22 mouse cellular contexts compared by ENCODE assay signal in the genomic region with DNA sequence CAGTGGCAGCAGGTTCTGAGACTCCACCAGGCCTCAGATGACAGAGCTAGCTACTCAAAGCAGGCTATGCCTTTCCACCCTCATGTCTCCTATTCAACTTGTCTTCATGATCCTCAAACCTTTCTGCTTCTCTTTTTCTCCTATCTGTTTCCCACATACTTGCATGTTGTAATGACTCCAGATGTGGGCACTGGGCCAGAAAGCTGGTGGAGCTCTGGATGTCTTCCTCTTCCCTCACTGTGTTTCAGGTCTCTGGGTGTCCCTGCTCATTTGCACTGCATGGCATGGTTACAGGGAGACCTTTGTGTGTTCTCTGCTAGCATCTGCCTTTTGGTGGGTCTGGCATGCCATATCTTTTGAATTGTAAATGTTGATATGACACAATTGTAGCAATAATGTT.
A peak's percentile ranks its signal among the peaks of the same experiment; 100 is the strongest.
DNase-seq lines count a peak whose midpoint lies in the region; ATAC-seq and TF ChIP-seq lines count a peak whose summit lies in the region.
"Had no signal": no experiment of that assay in that cellular context is flagged by ENCODE, and none has a peak within 500 bp of the region (broad histone marks: within the 10 kb centered on the region; RNA-seq: fewer than 3 reads in every experiment).

No protein-coding gene starts in this region.

- H3K27ac ChIP-seq in forebrain, embryonic 14.5 days (ENCODE audit: low read depth, low read length), result no peak overlapping the region
- no peak overlapping the region for H3K27ac ChIP-seq in forebrain, postnatal 0 days (ENCODE audit: low read depth, low read length)
- no peak overlapping the region for H3K27ac ChIP-seq in lung, embryonic 14.5 days (ENCODE audit: low read depth)
- H3K27ac ChIP-seq: embryonic facial prominence, embryonic 13.5 days; forebrain, embryonic 13.5 days; heart, embryonic 15.5 days; hindbrain, embryonic 15.5 days; left cerebral cortex, adult 2 months; limb, embryonic 10.5 days; liver, embryonic 15.5 days; neural tube, embryonic 15.5 days; stomach, postnatal 0 days had no signal

- TF ChIP-seq CTCF in forebrain, postnatal 0 days (IDR thresholded peaks at IDR 0.05; ENCODE audit: low read depth), result no peak
- no peak for TF ChIP-seq CTCF in lung, embryonic 14.5 days (IDR thresholded peaks at IDR 0.05; ENCODE audit: low read depth)

- DNase-seq in forebrain, embryonic 14.5 days (ENCODE audit: low spot score), result peak; percentile 6
- DNase-seq in forebrain, postnatal 0 days, result no peak
- peak; percentile 18 for DNase-seq in lung, embryonic 14.5 days
- no peak for DNase-seq in lung, postnatal 4 days
- peak; percentile 44 for DNase-seq in testis, postnatal 10 days (ENCODE audit: low spot score)
- DNase-seq in testis, postnatal 14 days (ENCODE audit: low spot score), result no peak
- DNase-seq in natural killer cell, adult 2 months (ENCODE audit: low spot score in 2 of 2), result no peak
- DNase-seq: adrenal gland, postnatal 25 days; gastrocnemius, postnatal 36 days; kidney, adult 2 months; kidney, postnatal 10 days; liver had no signal

- ATAC-seq in forebrain, embryonic 14.5 days, result no peak
- no peak for ATAC-seq in forebrain, postnatal 0 days
- no peak for ATAC-seq in lung, embryonic 14.5 days (ENCODE audit: insufficient read depth)
- ATAC-seq: forebrain, embryonic 13.5 days had no signal

- no peaks in the 10 kb centered on the region for H3K9me3 ChIP-seq in forebrain, embryonic 14.5 days (replicated peaks; ENCODE audit: control insufficient read depth, low read length)
- H3K9me3 ChIP-seq in forebrain, postnatal 0 days (ENCODE audit: low read length), result no peaks in the 10 kb centered on the region
- H3K9me3 ChIP-seq in lung, embryonic 14.5 days (ENCODE audit: low read depth, low read length), result no peaks in the 10 kb centered on the region
- H3K9me3 ChIP-seq: embryonic facial prominence, embryonic 13.5 days; forebrain, embryonic 13.5 days; heart, embryonic 15.5 days; hindbrain, embryonic 15.5 days; limb, embryonic 10.5 days; liver, embryonic 15.5 days; neural tube, embryonic 15.5 days had no signal

- H3K27me3 ChIP-seq in forebrain, embryonic 14.5 days (replicated peaks; ENCODE audit: control insufficient read depth, insufficient read depth, low read length), result no peaks in the 10 kb centered on the region
- H3K27me3 ChIP-seq in forebrain, postnatal 0 days (ENCODE audit: insufficient read depth, low read length), result no peaks in the 10 kb centered on the region
- no peaks in the 10 kb centered on the region for H3K27me3 ChIP-seq in lung, embryonic 14.5 days (ENCODE audit: insufficient read depth, low read length)
- H3K27me3 ChIP-seq: embryonic facial prominence, embryonic 13.5 days; forebrain, embryonic 13.5 days; heart, embryonic 15.5 days; hindbrain, embryonic 15.5 days; liver, embryonic 15.5 days; neural tube, embryonic 15.5 days had no signal

- H3K4me2 ChIP-seq in forebrain, embryonic 14.5 days (ENCODE audit: low read length), result no peak overlapping the region
- no peak overlapping the region for H3K4me2 ChIP-seq in forebrain, postnatal 0 days (ENCODE audit: low read depth)
- H3K4me2 ChIP-seq in lung, embryonic 14.5 days, result no peak overlapping the region
- H3K4me2 ChIP-seq: embryonic facial prominence, embryonic 13.5 days; forebrain, embryonic 13.5 days; heart, embryonic 15.5 days; hindbrain, embryonic 15.5 days; liver, embryonic 15.5 days; midbrain, embryonic 11.5 days; neural tube, embryonic 15.5 days had no signal

- H3K9ac ChIP-seq in forebrain, embryonic 14.5 days (ENCODE audit: low read length), result no peak overlapping the region
- H3K9ac ChIP-seq in forebrain, postnatal 0 days, result no peak overlapping the region
- H3K9ac ChIP-seq in lung, embryonic 14.5 days, result no peak overlapping the region
- H3K9ac ChIP-seq: embryonic facial prominence, embryonic 13.5 days; forebrain, embryonic 13.5 days; heart, embryonic 15.5 days; hindbrain, embryonic 15.5 days; liver, embryonic 15.5 days; neural tube, embryonic 15.5 days had no signal

- no peaks in the 10 kb centered on the region for H3K4me1 ChIP-seq in forebrain, embryonic 14.5 days (ENCODE audit: control insufficient read depth, insufficient read depth, low read length)
- H3K4me1 ChIP-seq in forebrain, postnatal 0 days (ENCODE audit: insufficient read depth), result no peaks in the 10 kb centered on the region
- H3K4me1 ChIP-seq in lung, embryonic 14.5 days (ENCODE audit: insufficient read depth), result no peaks in the 10 kb centered on the region
- H3K4me1 ChIP-seq: embryonic facial prominence, embryonic 13.5 days; forebrain, embryonic 13.5 days; heart, embryonic 15.5 days; hindbrain, embryonic 15.5 days; limb, embryonic 10.5 days; liver, embryonic 15.5 days; neural tube, embryonic 15.5 days had no signal

- H3K4me3 ChIP-seq in forebrain, embryonic 14.5 days (ENCODE audit: low read depth, low read length), result no peak overlapping the region
- H3K4me3 ChIP-seq in forebrain, postnatal 0 days (ENCODE audit: low read depth, low read length), result no peak overlapping the region
- no peak overlapping the region for H3K4me3 ChIP-seq in lung, embryonic 14.5 days (ENCODE audit: low read depth, low read length)
- H3K4me3 ChIP-seq: embryonic facial prominence, embryonic 13.5 days; forebrain, embryonic 13.5 days; heart, embryonic 15.5 days; hindbrain, embryonic 15.5 days; left cerebral cortex, adult 2 months; limb, embryonic 10.5 days; liver, embryonic 15.5 days; neural tube, embryonic 15.5 days had no signal

- H3K36me3 ChIP-seq in forebrain, embryonic 14.5 days (ENCODE audit: control insufficient read depth, insufficient read depth, low read length), result no peaks in the 10 kb centered on the region
- H3K36me3 ChIP-seq in forebrain, postnatal 0 days (ENCODE audit: insufficient read depth), result no peaks in the 10 kb centered on the region
- no peaks in the 10 kb centered on the region for H3K36me3 ChIP-seq in lung, embryonic 14.5 days (ENCODE audit: insufficient read depth)
- H3K36me3 ChIP-seq: embryonic facial prominence, embryonic 13.5 days; heart, embryonic 15.5 days; hindbrain, embryonic 15.5 days; limb, embryonic 10.5 days; liver, embryonic 15.5 days; neural tube, embryonic 15.5 days had no signal

Comparison
In these comparisons a context has a peak if more than half of its experiments do, and no peak if none do; other contexts are left out.
1. DNase-seq: peak in forebrain, embryonic 14.5 days (single experiment), lung, embryonic 14.5 days (single experiment) and testis, postnatal 10 days (single experiment); none in forebrain, postnatal 0 days (single experiment), lung, postnatal 4 days (0 of 2), testis, postnatal 14 days (single experiment) and natural killer cell, adult 2 months (0 of 2).